Mouse (Mus musculus): ENCODE results near the gene Usp13. TPM values are rescaled to one million over a fixed set of nuclear protein-coding genes. Genes with fewer than 3 reads are reported as not detected.

Usp13 gene
- polyA plus RNA-seq, 1 experiment: 11.7 TPM

DNA sequence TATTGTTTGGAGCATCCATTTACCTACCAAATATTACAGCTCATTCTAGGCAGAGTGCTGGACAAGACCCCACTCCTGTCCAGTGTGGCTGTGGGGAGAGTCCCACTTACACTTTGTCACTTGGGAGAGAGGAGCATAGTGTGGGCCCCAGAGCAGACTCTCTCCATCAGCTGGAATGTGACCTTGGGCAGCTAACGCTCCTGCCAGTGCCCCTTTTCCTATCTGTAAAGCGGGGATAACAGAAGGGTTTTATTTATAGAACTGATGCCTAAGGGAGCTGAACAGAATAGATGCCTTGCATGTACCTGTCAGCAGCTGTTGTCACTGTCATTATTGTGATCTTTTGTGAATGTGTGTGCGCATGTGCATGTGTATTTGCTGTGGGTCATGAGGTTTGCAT is 91.1 kb downstream of the Usp13 start:
- no peak overlapping the region for H3K4me3 ChIP-seq (ENCODE audit: insufficient read depth, low read length)
- H3K27ac ChIP-seq (ENCODE audit: insufficient read depth, low read length): no peak overlapping the region
- TF ChIP-seq CTCF (IDR thresholded peaks at IDR 0.05; ENCODE audit: extremely low read depth, insufficient read depth, low read length) (no peak), POLR2A (IDR thresholded peaks at IDR 0.05; ENCODE audit: extremely low read depth, insufficient read depth, low read length) (no peak)
- H3K4me1 ChIP-seq (ENCODE audit: control insufficient read depth, insufficient read depth, low read length): no peaks in the 10 kb centered on the region

DNA sequence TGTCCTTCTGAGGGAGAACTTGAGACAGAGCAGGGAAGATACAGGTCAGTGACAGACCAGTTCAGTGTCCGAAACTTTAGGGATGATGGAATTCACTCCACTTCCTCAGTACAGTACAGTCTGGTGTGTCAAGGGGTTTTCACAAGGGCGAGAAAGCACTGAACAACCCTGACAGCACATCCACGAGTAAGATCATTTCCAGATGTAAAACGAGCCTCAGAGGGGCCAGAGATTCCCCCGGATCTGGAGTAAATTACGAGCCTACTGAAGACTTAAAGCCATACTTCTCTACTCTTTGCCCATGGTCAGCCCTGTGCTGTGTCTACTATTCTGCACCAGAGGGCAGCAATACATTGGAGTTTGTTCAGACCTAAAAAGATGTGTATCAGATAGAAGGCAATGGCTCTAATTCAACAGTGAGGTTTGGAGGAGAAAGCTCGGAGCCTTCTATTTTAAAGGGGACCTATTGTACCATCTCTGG is 92.8 kb downstream of the Usp13 start:
- no peak overlapping the region for H3K4me3 ChIP-seq (ENCODE audit: insufficient read depth, low read length)
- H3K4me1 ChIP-seq (ENCODE audit: control insufficient read depth, insufficient read depth, low read length): no peaks in the 10 kb centered on the region
- no peak overlapping the region for H3K27ac ChIP-seq (ENCODE audit: insufficient read depth, low read length)
- no peak for TF ChIP-seq POLR2A (IDR thresholded peaks at IDR 0.05; ENCODE audit: extremely low read depth, insufficient read depth, low read length)
- peak; percentile 63 for TF ChIP-seq CTCF (IDR thresholded peaks at IDR 0.05; ENCODE audit: extremely low read depth, insufficient read depth, low read length)

DNA sequence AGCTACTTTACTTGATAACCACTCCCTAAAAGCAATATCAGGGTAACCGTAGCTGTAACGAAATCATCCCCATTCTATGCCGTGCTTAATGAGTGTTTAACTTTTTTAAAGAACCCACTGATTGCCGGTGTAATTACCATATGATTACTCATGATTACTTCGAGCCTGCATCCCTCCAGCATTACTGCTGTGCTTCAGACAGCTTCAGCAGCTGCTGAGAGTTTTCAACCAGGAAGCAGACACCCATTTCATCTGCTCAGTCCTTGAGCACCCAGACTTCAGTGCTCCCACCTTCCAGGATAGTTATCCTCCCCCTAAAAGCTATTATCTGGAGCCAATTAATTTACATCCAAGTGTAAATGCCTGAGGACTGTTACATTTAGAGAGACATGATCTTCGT is 106.8 kb downstream of the Usp13 start:
- no peak overlapping the region for H3K4me3 ChIP-seq (ENCODE audit: insufficient read depth, low read length)
- H3K4me1 ChIP-seq (ENCODE audit: control insufficient read depth, insufficient read depth, low read length): no peaks in the 10 kb centered on the region
- no peak overlapping the region for H3K27ac ChIP-seq (ENCODE audit: insufficient read depth, low read length)
- TF ChIP-seq POLR2A (IDR thresholded peaks at IDR 0.05; ENCODE audit: extremely low read depth, insufficient read depth, low read length): no peak
- TF ChIP-seq CTCF (IDR thresholded peaks at IDR 0.05; ENCODE audit: extremely low read depth, insufficient read depth, low read length): no peak

DNA sequence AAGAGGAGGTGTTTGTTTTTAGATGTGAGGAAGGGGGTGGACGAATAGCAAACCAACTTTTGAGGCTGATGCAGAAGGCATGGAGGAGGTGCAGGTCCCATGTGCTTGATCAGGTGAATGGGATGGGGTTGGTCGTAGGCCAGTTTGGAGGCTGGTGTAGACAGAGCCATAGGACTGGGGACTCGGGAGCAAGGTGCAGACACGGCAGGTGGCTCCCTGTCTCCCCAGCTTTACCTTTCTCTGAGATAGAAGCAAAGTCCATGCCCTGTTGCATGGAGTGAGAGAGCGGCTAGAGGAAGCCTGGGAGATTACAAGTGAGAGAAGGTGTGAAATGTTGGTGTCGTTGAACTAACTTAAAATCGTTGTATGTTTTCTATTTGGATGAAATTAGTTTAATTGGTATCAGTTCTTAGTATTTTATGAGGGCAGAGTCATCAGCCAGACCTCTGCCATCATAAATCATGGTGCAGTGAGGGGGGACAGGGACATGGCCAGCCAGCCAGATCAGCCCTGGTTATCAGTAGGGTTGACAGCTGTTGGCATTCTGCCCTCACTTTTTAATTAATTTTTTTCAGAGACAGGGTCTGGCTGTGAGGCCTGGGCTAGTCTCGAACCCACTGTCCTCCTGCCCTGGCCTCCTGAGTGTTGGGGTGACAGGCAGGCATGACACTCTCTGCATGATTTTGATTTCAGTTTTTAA is 122.6 kb downstream of the Usp13 start:
- Histone ChIP-seq H3K27ac (ENCODE audit: insufficient read depth, low read length) (no peak overlapping the region), H3K4me1 (ENCODE audit: control insufficient read depth, insufficient read depth, low read length) (no peaks in the 10 kb centered on the region), H3K4me3 (ENCODE audit: insufficient read depth, low read length) (no peak overlapping the region)
- TF ChIP-seq POLR2A (IDR thresholded peaks at IDR 0.05; ENCODE audit: extremely low read depth, insufficient read depth, low read length) (no peak), CTCF (IDR thresholded peaks at IDR 0.05; ENCODE audit: extremely low read depth, insufficient read depth, low read length) (no peak)

DNA sequence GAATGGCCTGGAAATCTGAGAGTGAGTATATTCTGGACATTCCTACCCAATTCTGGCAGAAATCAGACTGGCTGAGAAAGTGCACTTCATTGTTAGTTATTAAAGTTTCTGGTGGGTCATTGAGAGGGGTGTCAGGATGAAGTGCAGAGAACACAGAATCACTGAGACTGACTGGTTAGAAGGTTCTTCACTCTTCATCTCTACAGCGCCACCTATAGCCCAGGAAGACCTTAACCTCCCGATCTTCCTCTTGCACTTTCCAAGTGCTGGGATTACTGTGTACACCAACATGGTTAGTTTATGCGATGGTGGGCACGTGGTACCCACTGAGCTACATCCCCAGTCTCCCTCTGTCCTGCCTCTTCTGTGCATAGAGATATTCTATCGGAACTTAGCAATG is 130.1 kb downstream of the Usp13 start:
- no peak overlapping the region for H3K27ac ChIP-seq (ENCODE audit: insufficient read depth, low read length)
- no peak overlapping the region for H3K4me3 ChIP-seq (ENCODE audit: insufficient read depth, low read length)
- TF ChIP-seq POLR2A (IDR thresholded peaks at IDR 0.05; ENCODE audit: extremely low read depth, insufficient read depth, low read length) (no peak), CTCF (IDR thresholded peaks at IDR 0.05; ENCODE audit: extremely low read depth, insufficient read depth, low read length) (no peak)
- H3K4me1 ChIP-seq (ENCODE audit: control insufficient read depth, insufficient read depth, low read length): no peaks in the 10 kb centered on the region

DNA sequence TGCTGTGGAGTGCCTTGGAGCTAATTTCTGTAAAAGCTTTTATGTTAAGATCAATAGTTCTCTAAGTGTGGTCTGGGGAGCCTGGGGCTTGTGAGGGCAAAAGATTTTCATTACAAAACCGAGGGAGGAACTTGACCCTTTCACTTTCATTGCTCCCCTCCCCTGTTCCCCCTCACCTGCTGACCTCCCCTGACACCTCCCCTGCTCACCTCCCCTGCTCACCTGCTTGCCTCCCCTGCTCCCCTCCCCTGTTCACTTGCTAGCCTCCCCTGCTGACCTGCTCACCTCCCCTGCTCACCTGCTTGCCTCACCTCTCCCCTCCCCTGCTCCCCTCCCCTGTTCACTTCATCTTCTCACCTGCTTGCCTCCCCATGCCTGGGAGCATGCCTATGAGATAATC is 134.0 kb downstream of the Usp13 start:
- no peak overlapping the region for H3K27ac ChIP-seq (ENCODE audit: insufficient read depth, low read length)
- H3K4me3 ChIP-seq (ENCODE audit: insufficient read depth, low read length): no peak overlapping the region
- TF ChIP-seq CTCF (IDR thresholded peaks at IDR 0.05; ENCODE audit: extremely low read depth, insufficient read depth, low read length): no peak
- TF ChIP-seq POLR2A (IDR thresholded peaks at IDR 0.05; ENCODE audit: extremely low read depth, insufficient read depth, low read length): no peak
- H3K4me1 ChIP-seq (ENCODE audit: control insufficient read depth, insufficient read depth, low read length): no peaks in the 10 kb centered on the region

DNA sequence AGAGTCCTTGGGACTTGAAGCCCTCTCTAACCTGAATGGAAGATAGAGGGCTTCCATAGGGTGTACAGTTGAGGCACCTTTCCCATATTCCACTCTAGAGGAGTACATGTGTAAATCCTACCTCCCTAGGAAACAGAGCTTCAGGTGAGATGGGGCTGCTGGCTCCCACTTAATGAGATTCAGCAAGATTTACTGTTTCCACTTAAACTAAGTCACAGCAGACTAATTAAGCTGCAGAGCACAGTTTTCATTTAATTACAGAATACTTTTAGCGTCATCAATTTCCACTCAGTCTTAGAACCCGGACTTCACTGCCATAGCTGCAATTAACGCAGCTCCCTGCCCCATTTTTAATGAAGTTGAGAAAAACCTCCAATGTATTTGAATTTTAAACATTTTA is 144.1 kb downstream of the Usp13 start:
- no peak overlapping the region for H3K27ac ChIP-seq (ENCODE audit: insufficient read depth, low read length)
- H3K4me3 ChIP-seq (ENCODE audit: insufficient read depth, low read length): no peak overlapping the region
- H3K4me1 ChIP-seq (ENCODE audit: control insufficient read depth, insufficient read depth, low read length): no peaks in the 10 kb centered on the region
- TF ChIP-seq CTCF (IDR thresholded peaks at IDR 0.05; ENCODE audit: extremely low read depth, insufficient read depth, low read length) (no peak), POLR2A (IDR thresholded peaks at IDR 0.05; ENCODE audit: extremely low read depth, insufficient read depth, low read length) (no peak)

DNA sequence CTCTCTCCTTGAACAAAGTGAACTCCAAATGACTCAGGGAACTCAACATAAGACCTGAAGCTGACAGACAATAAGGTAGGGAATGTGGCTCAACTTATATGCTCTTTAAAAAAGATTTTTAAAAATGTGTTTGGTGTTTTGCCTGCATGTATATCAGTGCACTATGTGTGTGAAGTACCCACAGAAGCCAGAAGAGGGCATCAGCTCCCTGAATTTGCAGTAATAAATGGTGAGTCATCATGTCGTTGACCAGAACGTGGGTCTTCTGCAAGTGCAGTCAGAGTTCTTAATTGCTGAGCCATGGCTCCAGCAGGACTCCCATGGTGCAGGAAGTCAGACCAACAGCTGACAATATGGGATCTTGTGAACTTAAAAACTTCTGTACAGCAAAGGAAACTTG is 148.2 kb downstream of the Usp13 start:
- TF ChIP-seq POLR2A (IDR thresholded peaks at IDR 0.05; ENCODE audit: extremely low read depth, insufficient read depth, low read length): no peak
- peak; percentile 19; the same call in 1 of the 2 replicates for TF ChIP-seq CTCF (IDR thresholded peaks at IDR 0.05; ENCODE audit: extremely low read depth, insufficient read depth, low read length)
- no peak overlapping the region for H3K27ac ChIP-seq (ENCODE audit: insufficient read depth, low read length)
- H3K4me3 ChIP-seq (ENCODE audit: insufficient read depth, low read length): no peak overlapping the region
- no peaks in the 10 kb centered on the region for H3K4me1 ChIP-seq (ENCODE audit: control insufficient read depth, insufficient read depth, low read length)

DNA sequence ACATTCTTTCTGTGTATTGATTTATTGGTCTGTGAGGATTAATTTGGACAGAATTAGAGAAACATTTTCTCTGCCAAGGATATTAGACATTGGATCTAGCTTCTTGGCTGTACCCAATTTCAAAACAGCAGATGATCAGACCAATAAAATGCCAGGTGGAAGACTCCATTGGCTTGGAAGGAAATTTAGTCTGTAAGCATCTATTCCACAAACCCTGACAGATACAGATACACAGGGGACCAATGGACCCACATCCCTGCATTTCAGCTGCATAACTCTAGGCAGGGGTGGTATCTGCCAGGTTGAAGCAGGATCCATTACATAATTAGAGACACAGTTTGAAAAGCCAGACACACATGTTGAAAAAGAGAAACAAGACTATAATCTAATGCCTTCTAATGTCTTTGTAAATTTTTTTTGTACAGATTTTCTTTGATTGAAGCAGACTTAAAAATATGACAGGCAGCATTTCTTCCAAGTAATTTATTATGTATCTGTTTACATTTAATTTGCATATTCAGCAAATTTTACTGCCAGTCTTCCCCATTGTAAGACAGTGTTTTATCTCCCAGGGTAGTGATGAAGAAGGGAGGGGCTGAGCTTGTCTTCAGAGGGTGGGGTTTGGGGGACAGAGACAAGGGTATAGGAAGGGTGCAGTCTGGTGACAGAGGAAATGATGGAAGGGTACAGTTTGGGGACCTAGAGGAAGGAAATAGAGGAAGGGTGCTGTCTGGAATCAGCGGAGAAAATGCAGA is 151.5 kb downstream of the Usp13 start:
- H3K27ac ChIP-seq (ENCODE audit: insufficient read depth, low read length): no peak overlapping the region
- H3K4me1 ChIP-seq (ENCODE audit: control insufficient read depth, insufficient read depth, low read length): no peaks in the 10 kb centered on the region
- TF ChIP-seq CTCF (IDR thresholded peaks at IDR 0.05; ENCODE audit: extremely low read depth, insufficient read depth, low read length): no peak
- TF ChIP-seq POLR2A (IDR thresholded peaks at IDR 0.05; ENCODE audit: extremely low read depth, insufficient read depth, low read length): no peak
- no peak overlapping the region for H3K4me3 ChIP-seq (ENCODE audit: insufficient read depth, low read length)

DNA sequence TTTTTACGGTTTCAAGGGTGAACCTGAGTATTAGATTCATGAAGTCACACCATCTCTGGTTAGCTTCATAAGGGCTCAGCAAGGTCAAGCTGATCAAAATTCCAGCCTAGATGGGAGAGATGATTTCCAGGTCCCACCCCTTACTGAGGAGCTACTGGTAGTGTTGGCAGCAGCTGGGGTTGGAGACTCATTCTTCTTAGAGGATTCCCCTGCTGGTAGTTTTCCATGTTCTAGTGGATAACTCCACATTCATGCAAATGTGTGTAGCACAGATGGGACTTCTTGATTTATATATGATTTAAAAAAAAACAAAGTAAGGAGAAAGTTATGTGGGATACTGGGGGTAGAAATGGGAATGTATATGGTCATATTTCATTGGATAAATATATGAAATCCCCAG is 152.9 kb downstream of the Usp13 start:
- TF ChIP-seq CTCF (IDR thresholded peaks at IDR 0.05; ENCODE audit: extremely low read depth, insufficient read depth, low read length) (no peak), POLR2A (IDR thresholded peaks at IDR 0.05; ENCODE audit: extremely low read depth, insufficient read depth, low read length) (no peak)
- no peak overlapping the region for H3K4me3 ChIP-seq (ENCODE audit: insufficient read depth, low read length)
- no peak overlapping the region for H3K27ac ChIP-seq (ENCODE audit: insufficient read depth, low read length)
- H3K4me1 ChIP-seq (ENCODE audit: control insufficient read depth, insufficient read depth, low read length): no peaks in the 10 kb centered on the region
